ENCODE assay signal across 1 mouse cellular context in the genomic region with DNA sequence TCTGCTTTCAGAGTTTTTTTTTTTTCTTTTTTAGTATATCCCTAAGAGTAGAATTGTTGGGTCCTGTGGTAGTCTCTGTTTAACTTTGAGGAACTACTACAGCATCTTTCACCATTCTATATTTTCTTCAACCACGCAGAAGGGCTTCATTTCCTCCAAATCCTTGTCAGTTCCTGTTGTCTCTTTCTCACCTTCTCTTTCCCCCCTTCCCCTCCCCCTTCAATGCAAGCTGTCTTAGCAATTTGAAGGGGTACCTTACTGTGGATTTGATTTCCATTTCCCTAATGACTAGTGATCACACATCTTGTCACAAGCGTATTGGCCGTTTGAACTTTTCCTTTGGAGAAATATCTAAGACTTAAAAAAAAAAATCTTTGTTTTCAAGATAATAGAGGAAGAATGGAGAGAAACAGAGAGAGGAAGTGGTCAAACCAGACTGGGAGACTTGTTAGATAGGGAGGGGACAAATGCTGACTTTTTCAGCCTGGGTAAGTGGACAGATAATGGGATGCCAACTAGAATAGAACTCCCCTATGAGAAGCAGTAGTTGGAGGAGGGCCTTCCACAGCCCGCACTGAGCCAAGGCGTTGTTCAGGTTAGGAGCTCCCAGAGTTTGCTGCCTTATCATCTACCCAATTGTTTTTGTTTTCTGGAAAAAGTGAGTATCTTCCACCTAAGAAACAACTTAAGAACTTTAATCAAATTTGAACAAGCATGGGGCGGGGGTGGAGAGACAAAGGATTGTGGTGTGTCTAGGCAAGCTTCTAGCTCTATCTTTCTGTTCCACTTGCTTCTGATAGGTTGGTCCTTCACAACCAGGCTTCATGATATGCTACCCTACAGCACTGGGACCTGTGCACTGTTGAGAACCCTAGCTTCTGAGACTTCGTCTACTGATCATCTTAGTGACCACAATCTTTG.
TF ChIP-seq lines count a peak whose summit lies in the region.

No protein-coding gene starts in this region.

TF ChIP-seq in MEL, 35 proteins besides CTCF, POLR2A, EP300 and RAD21 (continued from another document):
- peak; percentile 72 for TF ChIP-seq TCF12 (IDR thresholded peaks at IDR 0.05; ENCODE audit: low read depth, low read length)
- TF ChIP-seq GATA1 (IDR thresholded peaks at IDR 0.05; ENCODE audit: low read depth, low read length): peak; percentile 70
- TF ChIP-seq MYB (IDR thresholded peaks at IDR 0.05; ENCODE audit: low read depth, low read length): no peak
- no peak for TF ChIP-seq E2F4 (IDR thresholded peaks at IDR 0.05; ENCODE audit: borderline replicate concordance, low read depth, low read length)
- no peak for TF ChIP-seq ZMIZ1 (IDR thresholded peaks at IDR 0.05; ENCODE audit: low read depth, low read length)
- no peak for TF ChIP-seq BHLHE40 (IDR thresholded peaks at IDR 0.05; ENCODE audit: borderline replicate concordance, low read depth, low read length)
- no peak for TF ChIP-seq ZC3H11A (IDR thresholded peaks at IDR 0.05; ENCODE audit: low read depth, low read length)
- peak; percentile 35; the same call in 1 of the 2 replicates for TF ChIP-seq MAX (IDR thresholded peaks at IDR 0.05; ENCODE audit: low read length)
